Mouse (Mus musculus) liver, postnatal 0 days (tissue): ENCODE data around the gene E2f6. TPM values are rescaled to one million over a fixed set of nuclear protein-coding genes. Genes with fewer than 3 reads are reported as not detected.

Experiments
- ATAC-seq: fragments of 200-750 bp; cut with Nextera tagmentation; 2 replicates; pipeline ENCODE4 v1.8.0; 2017; ENCODE audit warnings: mild to moderate bottlenecking, moderate library complexity
- DNase-seq: peaks from one replicate; pipeline ENCODE4 v3.0.0-alpha.2; 2016
- H3K27ac ChIP-seq: fragments of 300-500 bp; sonication (generic); 2 replicates; pipeline ENCODE4 v1.5.1; 2014; ENCODE audit warnings: antibody characterized with exemption, moderate library complexity, mild to moderate bottlenecking, low read depth
- H3K27me3 ChIP-seq: fragments of 300-500 bp; sonication (generic); 2 replicates; pipeline ENCODE4 v1.6.1; 2014; ENCODE audit warnings: low read length, control low read depth, mixed read lengths; ENCODE audit not compliant: insufficient read depth
- H3K36me3 ChIP-seq: fragments of 300-500 bp; sonication (generic); replicated peaks from 2 replicates; pipeline ENCODE4 v1.6.1; 2014; ENCODE audit warnings: mild to moderate bottlenecking, control low read depth, low read length, moderate library complexity, mixed read lengths; ENCODE audit not compliant: insufficient read depth
- H3K4me1 ChIP-seq: fragments of 300-500 bp; sonication (generic); 2 replicates; pipeline ENCODE4 v1.6.1; 2014; ENCODE audit warnings: antibody characterized with exemption, mild to moderate bottlenecking, control low read depth; ENCODE audit not compliant: insufficient read depth
- H3K4me2 ChIP-seq: fragments of 300-500 bp; sonication (generic); 2 replicates; pipeline ENCODE4 v1.6.1; 2014; ENCODE audit warnings: low read depth, mild to moderate bottlenecking, low read length, moderate library complexity, mixed read lengths
- H3K4me3 ChIP-seq: fragments of 300-500 bp; sonication (generic); 2 replicates; pipeline ENCODE4 v1.5.1; 2014; ENCODE audit warnings: low read depth, low read length
- H3K9ac ChIP-seq: fragments of 300-500 bp; sonication (generic); replicated peaks from 2 replicates; pipeline ENCODE4 v1.6.1; 2014; ENCODE audit warnings: mild to moderate bottlenecking, moderate library complexity
- H3K9me3 ChIP-seq: fragments of 300-500 bp; sonication (generic); 2 replicates; pipeline ENCODE4 v1.6.1; 2016; ENCODE audit warnings: mild to moderate bottlenecking, control low read depth, low read length, mixed read lengths
- CTCF ChIP-seq: sonication (generic); IDR thresholded peaks from 2 replicates; pipeline ENCODE4 v1.5.1; 2016; ENCODE audit warnings: antibody characterized with exemption, low read depth
- EP300 ChIP-seq: IDR thresholded peaks from 2 replicates; pipeline ENCODE4 v1.6.1; 2016; ENCODE audit warnings: antibody characterized with exemption, low read depth, mild to moderate bottlenecking
- WGBS: fragments of 180-500 bp; shearing (Covaris S2); extraction: QIAGEN DNeasy Blood & Tissue Kit; methylation state at CpG from one replicate; pipeline ENCODE4 v1.1.7; 2014; ENCODE audit not compliant: insufficient replicate concordance; 5-methylcytosine and 5-hydroxymethylcytosine counted together
- polyA plus RNA-seq: library from polyadenylated mRNA; unstranded; fragments of >200 nt; fragmentation: Nextera tagmentation; extraction: Ambion mirVana; gene quantifications from 2 replicates; pipeline ENCODE4 v1.2.1, GENCODE M21; 2015

E2f6 gene
- polyA plus RNA-seq: 9.0 and 9.2 TPM in 2 replicates

GRCm38 (mm10) chr12:16810525-16811431 lies at the start of gene E2f6:
TSS of gene E2f6 (plus strand) at chr12:16810963.
- TF ChIP-seq EP300: no peak
- no peak for TF ChIP-seq CTCF
- H3K9me3 ChIP-seq: no peaks in the 10 kb centered on the region
- H3K27ac ChIP-seq: no peak within 1 kb of the TSS
- H3K4me2 ChIP-seq: peak within 1 kb of the TSS; percentile 89
- H3K36me3 ChIP-seq: peaks cover 8% of the 10 kb centered on the region; the same call in 1 of the 2 replicates
- WGBS: 7% methylated on average over 73 of the region's 81 CpGs
- peak within 1 kb of the TSS; percentile 92 for H3K4me3 ChIP-seq
- DNase-seq (peak; percentile 83), ATAC-seq (peak; percentile 86)
- H3K9ac ChIP-seq: peak within 1 kb of the TSS; percentile 81
- peaks cover 16% of the 10 kb centered on the region for H3K4me1 ChIP-seq
- peaks cover 7% of the 10 kb centered on the region; the same call in 1 of the 2 replicates for H3K27me3 ChIP-seq

- H3K36me3 ChIP-seq: no peaks in the 10 kb centered on the region
- no peak overlapping the region for H3K4me2 ChIP-seq
- no peak overlapping the region for H3K4me3 ChIP-seq
- no peak overlapping the region for H3K27ac ChIP-seq
- TF ChIP-seq CTCF (no peak), EP300 (no peak)
- no peaks in the 10 kb centered on the region for H3K4me1 ChIP-seq
- ATAC-seq (no peak), DNase-seq (no peak)
- H3K9ac ChIP-seq: no peak overlapping the region
- H3K9me3 ChIP-seq: no peaks in the 10 kb centered on the region
- no peaks in the 10 kb centered on the region for H3K27me3 ChIP-seq
- 90% methylated on average over 3 of the region's 3 CpGs for WGBS
These were observed 49.3 kb upstream of the E2f6 start for GRCm38 (mm10) chr12:16761461-16761860.

GRCm38 (mm10) chr12:16763649-16764422 lies 46.9 kb upstream of the E2f6 start:
- TF ChIP-seq CTCF (no peak), EP300 (no peak)
- H3K36me3 ChIP-seq: no peaks in the 10 kb centered on the region
- H3K27ac ChIP-seq: no peak overlapping the region
- H3K9ac ChIP-seq: no peak overlapping the region
- WGBS: 71% methylated on average over 4 of the region's 4 CpGs
- H3K4me2 ChIP-seq: no peak overlapping the region
- no peak for DNase-seq
- H3K27me3 ChIP-seq: no peaks in the 10 kb centered on the region
- no peaks in the 10 kb centered on the region for H3K4me1 ChIP-seq
- ATAC-seq: no peak
- no peak overlapping the region for H3K4me3 ChIP-seq
- H3K9me3 ChIP-seq: no peaks in the 10 kb centered on the region

- WGBS: 61% methylated on average over 12 of the region's 12 CpGs
- Histone ChIP-seq H3K27me3 (no peaks in the 10 kb centered on the region), H3K9me3 (no peaks in the 10 kb centered on the region), H3K27ac (no peak overlapping the region), H3K4me2 (no peak overlapping the region), H3K4me1 (no peaks in the 10 kb centered on the region), H3K9ac (no peak overlapping the region), H3K4me3 (no peak overlapping the region), H3K36me3 (no peaks in the 10 kb centered on the region)
- ATAC-seq: no peak
- TF ChIP-seq EP300: no peak
- TF ChIP-seq CTCF: no peak
- peak; percentile 22 for DNase-seq
These were observed 45.9 kb upstream of the E2f6 start for GRCm38 (mm10) chr12:16764776-16765445.

GRCm38 (mm10) chr12:16768251-16768650 lies 42.5 kb upstream of the E2f6 start:
- no peaks in the 10 kb centered on the region for H3K27me3 ChIP-seq
- H3K27ac ChIP-seq: no peak overlapping the region
- no peak for ATAC-seq
- H3K9me3 ChIP-seq: no peaks in the 10 kb centered on the region
- DNase-seq: no peak
- no peaks in the 10 kb centered on the region for H3K4me1 ChIP-seq
- TF ChIP-seq CTCF: no peak
- no peak for TF ChIP-seq EP300
- H3K9ac ChIP-seq: no peak overlapping the region
- 52% methylated on average over 3 of the region's 3 CpGs for WGBS
- H3K4me2 ChIP-seq: no peak overlapping the region
- no peak overlapping the region for H3K4me3 ChIP-seq
- no peaks in the 10 kb centered on the region for H3K36me3 ChIP-seq
